Mouse (Mus musculus): ENCODE data around the gene Rps17.
A peak's percentile ranks its signal among the peaks of the same experiment; 100 is the strongest.

Rps17 gene

DNA sequence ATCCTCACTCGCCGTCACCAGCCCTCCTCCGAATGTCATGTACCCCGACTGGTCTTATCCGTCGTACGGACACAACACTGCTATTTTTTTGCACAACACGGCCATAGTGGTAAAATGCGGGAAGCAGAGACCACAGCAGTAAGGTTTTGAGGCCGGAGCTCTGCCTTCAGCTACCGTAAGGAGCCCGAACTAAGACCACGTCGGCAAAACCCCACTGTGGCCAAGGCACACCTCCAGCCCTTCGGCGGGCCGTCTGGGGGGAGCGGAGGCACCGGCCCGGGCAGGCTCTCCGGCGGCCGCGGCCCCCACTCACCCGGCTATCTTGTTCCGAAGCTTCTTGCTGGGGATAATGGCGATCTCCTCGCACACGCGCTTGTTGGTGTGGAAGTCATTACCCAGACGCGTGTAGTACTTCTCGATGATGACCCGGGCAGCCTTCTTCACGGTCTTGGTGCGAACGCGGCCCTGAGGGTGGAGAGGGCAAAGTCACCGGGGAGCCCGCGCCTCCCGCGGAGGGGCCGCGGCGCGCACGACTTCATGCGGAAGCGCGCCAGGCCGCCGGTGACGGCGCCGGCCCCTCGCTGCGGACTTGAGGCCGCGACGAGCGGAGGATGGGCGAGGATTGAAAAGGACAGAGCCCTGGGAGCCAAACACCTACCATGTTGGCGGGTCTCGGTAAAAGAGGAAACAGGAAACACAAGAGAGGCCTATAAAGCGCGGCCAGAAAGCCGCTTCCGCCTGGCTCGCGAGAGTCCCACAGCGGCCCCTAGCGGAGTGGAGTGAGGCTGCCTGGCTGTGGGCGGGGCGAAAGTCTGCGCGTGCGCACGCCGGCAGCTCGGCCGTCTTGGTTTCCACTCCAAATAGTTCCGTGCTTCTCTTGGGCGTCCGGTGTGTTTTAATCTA, at the start of gene Rps17:
TSS of gene Rps17 (minus strand) at position 711 of the 903 bp plus-strand sequence.
- DNase-seq = peak; percentile 94 to 95

- DNase-seq = no peak
Measured at GRCm38 (mm10) chr7:81379363-81379762, 34.3 kb upstream of the Rps17 start.

- peak in 1 of 2 experiments; percentile 5 for DNase-seq
Measured at GRCm38 (mm10) chr7:81372337-81372920, 27.4 kb upstream of the Rps17 start.

DNA sequence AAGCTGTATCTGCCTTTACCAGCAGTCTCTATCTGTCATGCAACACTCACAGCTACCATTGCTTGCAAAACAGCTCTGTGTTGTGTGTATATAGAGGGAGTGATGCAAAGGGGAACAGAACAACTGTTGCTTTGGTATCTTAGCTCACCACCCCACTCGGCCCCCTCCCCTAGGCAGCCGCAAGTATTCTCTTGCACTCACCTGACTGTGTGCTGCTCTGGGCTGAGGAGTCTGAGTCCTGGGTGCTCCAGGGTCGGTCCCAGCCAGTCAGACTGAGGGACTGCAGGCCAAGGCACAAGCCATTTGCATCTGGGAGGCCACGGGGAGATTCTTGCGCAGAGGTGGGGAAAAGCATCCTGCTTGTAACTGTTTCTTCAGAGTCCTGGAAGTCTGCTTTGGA, 26.8 kb upstream of the Rps17 start:
- no peak for DNase-seq

- DNase-seq = no peak
Measured at GRCm38 (mm10) chr7:81369724-81370123, 24.7 kb upstream of the Rps17 start.

- DNase-seq = no peak
Measured at GRCm38 (mm10) chr7:81367946-81368345, 22.9 kb upstream of the Rps17 start.

- DNase-seq = no peak
Measured at GRCm38 (mm10) chr7:81356975-81357374, 11.9 kb upstream of the Rps17 start.

- no peak for DNase-seq
Measured at GRCm38 (mm10) chr7:81356360-81356759, 11.3 kb upstream of the Rps17 start.

DNA sequence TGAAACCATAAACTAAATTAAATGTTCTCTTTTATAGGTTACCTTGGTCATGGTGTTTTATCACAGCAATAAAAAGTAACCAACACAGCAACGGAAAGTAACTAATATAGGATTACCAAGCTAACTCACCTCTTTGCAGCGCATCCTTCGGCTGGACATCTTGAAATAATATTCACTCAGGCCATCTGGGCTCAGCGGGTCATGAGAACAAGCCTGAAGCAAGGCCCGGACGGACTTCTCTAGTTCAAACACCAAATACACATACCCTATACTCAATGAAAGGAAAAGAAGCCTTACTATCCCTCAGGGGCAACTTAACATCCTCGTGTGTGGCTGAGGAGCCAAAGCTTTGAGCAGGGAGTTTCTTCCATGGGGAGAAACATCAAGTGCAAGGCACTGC, 10.7 kb upstream of the Rps17 start:
- no peak for DNase-seq

- DNase-seq = no peak
Measured at GRCm38 (mm10) chr7:81351826-81352225, 6.8 kb upstream of the Rps17 start.

- no peak for DNase-seq
Measured at GRCm38 (mm10) chr7:81348206-81348605, 3.2 kb upstream of the Rps17 start.

DNA sequence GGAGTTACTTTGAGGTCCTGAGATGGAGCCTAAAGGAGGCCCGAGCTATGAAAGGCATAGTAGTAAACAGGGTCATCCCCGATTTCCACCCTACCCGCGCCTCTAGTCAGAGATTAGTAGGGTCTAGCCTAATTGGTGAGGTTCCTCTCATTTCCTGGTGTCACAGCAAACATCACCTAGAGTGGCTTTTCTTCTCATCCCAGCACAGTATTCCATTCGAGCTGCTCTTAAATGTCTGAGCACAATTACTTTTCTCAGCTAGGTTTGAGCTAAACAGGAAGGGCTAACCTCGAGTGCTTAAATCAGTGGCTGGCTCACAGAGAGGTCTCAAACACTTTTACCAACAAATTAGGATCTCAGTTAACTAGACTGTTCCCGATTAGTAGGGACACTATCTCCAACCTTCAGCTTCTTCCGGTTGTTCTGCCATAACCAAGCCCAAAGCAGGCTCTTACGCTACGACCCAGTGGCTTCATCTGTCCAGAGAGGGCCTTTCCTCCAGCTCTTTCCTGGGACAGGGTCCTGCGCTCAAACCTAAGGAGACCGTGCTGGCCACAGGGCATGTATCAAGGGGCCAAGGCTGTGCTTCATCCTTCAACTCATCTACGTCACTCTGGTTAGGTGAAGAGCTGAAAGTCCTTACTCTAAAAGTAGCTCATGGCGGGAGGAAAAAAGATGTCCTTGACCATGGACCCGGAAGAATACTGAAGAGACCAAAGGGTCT, 555 bp upstream of the Rps17 start:
- no peak for DNase-seq

- no peak for DNase-seq
Measured at GRCm38 (mm10) chr7:81343831-81344230, 1.2 kb downstream of the Rps17 start.

- peak; percentile 45 to 61 for DNase-seq
Measured at GRCm38 (mm10) chr7:81343316-81343715, 1.7 kb downstream of the Rps17 start.

- DNase-seq = no peak
Measured at GRCm38 (mm10) chr7:81342356-81343094, 2.5 kb downstream of the Rps17 start.

DNA sequence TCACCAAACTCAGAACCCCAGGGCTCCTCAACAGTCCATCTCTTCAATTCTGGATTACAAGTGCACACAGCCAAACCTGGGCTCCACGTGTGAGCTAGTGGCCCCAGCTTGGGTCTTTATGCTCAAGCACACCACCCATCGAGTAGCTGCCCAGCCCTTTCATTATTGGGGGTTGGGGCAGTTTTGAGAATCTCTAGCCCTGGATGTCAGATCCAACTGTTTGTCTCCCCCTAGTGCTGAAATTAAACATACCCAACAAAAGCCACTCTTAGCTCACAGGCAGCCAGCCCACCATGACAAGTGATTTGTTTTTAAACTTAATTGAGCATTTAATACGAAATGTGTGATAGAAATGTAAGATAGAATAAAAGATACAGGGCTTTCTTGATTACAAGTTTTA, 3.5 kb downstream of the Rps17 start:
- no peak for DNase-seq

DNA sequence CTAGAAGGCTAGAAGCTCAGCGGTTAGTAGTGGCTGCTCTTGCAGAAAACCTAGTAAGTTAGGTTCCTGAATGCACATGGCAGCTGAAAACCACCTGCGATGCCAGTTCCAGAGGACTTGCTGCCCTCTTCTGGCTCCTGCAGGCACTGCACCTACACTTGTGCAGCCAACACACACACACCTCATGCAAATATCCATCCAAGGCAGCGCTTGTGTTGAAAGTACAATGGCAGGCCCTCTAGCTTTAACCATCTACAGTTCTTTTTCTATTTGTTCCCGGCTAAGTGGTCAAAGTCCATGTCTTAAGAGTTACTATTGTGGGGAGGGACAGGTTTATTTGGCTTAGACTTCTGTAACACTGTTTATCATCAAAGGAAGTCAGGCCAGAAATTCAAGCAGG, 5.3 kb downstream of the Rps17 start:
- peak; percentile 72 to 79 for DNase-seq

- no peak for DNase-seq
Measured at GRCm38 (mm10) chr7:81338522-81338873, 6.6 kb downstream of the Rps17 start.

GRCm38 (mm10) chr7:81337785-81338521, 7.1 kb downstream of the Rps17 start:
- DNase-seq = no peak

- peak; percentile 71 to 82 for DNase-seq
Measured at GRCm38 (mm10) chr7:81336432-81336786, 8.6 kb downstream of the Rps17 start.

- peak; percentile 41 to 72 for DNase-seq
Measured at GRCm38 (mm10) chr7:81335705-81336431, 9.2 kb downstream of the Rps17 start.

DNA sequence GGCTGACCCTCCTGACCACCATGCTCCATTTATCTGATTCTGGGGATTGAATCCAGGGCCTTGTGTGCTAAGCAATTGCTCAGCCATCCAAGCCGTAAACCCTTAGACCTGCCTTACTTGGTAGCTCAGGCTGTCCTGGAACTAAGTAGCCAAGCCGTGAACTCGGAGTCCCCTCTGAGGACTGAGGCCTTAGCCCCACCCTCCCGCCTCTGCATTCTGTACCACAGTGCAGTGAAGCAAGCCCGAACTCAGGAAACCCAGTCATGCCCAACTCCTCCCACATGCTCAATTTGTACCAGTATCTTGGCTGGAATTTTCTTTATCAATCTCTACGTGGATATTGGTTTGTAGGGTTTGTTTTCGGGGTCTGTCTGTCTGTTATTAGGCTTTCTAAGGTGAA, 13.2 kb downstream of the Rps17 start:
- no peak for DNase-seq

All from kidney, postnatal 25 days (tissue).